Mouse (Mus musculus) cerebellum, postnatal 14 days (tissue): ENCODE data around the gene Snx11.
"Not testable (repeated sequence)": the region's sequence is repeated elsewhere in the genome, so short reads cannot be mapped to it uniquely, and the experiment has no call there.

Experiments
- DNase-seq, 2 experiments: peaks; one replicate each; pipeline ENCODE4 v3.0.0; 2021; ENCODE audit warnings: mixed read lengths in 2 of 2

The Snx11 gene

DNA sequence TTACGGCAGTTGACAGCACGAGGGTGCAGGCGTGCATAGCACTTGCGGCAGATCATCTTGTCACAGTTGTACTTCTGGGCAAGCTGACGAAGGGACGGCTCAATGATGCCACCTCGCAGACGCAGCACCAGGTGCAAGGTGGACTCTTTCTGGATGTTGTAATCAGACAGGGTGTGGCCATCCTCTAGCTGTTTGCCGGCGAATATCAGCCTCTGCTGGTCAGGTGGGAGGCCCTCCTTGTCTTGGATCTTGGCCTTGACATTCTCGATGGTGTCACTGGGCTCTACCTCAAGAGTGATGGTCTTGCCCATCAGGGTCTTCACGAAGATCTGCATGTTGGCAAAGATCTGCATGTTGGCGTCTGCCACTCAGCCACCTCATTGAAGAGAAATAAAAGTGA lies 18.1 kb upstream of the Snx11 start:
- no peak for DNase-seq

DNA sequence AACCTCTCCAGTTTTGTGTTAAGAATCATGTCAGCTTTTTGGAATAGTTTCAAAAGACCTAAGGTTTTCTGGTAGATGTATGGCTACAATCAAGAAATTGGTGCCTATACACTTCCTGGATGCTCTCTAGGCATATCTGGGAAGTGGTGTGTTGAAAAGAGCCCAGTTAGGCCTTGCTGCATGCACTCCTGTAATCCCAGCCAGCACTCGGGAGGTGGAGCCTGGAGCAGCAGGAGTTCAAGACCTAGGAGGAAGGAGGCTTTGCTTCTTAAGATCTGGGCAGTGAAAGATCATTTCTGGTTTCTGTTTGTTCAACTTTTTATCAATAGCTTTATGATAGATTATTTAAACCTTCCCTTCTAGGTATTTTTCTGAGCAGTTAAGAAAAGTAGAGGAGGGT lies 13.3 kb upstream of the Snx11 start:
- DNase-seq, result no peak

DNA sequence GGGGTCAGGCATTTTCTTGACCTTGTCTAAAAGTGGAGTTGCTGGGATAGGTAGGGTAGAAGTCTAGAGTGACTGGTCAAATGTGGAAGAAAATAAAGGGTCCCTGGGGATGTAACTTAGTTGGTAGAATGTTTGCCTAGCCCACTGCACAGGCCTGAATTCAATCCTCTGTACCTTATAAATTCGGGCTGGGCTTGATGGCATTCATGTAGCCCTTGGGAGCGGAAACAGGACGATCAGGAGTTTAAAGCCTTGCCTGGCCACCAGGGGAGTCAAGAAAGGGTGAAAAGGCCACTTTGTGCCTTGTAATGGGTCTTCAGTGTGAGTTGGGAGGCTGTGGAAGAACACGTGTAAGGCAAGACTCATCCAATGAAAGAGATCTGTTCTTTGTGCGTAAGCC lies 12.6 kb upstream of the Snx11 start:
- DNase-seq, result no peak

DNA sequence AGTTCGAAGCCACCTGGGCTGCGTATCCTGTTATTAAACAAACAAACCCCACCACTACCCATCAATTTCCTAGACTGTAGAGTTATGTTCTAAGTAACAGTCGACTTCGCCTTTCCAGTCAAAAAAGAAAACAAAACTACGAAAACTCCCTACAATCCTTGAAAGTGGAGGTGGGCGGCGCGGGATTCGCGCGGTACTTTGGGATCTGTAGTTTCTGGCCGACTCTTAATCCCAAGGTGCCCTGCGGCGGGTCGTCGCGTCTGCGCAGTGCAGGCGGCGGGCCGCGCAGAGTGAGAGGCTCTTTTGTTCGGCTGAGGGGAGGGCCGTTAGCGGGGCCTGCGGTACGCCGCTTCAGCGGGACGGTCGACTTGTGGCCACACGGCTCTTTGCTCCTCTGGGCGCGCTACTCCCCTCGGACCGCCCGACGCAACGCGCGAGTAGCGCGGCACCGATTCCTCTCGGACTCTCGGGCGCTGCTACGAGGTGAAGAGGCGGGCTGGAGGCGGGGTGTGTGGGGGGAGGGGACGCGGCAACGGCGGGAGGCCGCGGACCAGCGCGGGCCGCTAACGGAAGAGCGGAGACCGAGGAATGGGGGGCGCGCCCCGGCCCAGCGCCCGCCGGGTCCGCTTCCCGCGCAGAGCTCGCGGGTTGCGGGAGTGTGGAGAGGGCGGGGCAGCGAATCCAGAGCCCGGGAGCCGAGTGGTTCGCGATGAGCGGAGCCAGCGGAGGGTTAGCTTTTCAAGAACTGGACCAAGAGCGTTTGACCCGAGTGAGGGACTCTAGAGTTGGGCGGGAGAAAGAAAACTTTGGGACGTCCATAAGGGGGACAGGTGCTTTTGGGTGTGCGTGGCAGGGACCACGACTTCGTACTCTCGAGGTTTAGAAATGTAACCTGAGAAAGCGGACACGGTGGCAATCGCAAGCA lies 11.8 kb upstream of the Snx11 start, which contains the start of gene Cbx1:
Gene Cbx1 (plus strand): TSS at position 257 of the 925 bp plus-strand sequence.
- peak; percentile 91 to 92 for DNase-seq

DNA sequence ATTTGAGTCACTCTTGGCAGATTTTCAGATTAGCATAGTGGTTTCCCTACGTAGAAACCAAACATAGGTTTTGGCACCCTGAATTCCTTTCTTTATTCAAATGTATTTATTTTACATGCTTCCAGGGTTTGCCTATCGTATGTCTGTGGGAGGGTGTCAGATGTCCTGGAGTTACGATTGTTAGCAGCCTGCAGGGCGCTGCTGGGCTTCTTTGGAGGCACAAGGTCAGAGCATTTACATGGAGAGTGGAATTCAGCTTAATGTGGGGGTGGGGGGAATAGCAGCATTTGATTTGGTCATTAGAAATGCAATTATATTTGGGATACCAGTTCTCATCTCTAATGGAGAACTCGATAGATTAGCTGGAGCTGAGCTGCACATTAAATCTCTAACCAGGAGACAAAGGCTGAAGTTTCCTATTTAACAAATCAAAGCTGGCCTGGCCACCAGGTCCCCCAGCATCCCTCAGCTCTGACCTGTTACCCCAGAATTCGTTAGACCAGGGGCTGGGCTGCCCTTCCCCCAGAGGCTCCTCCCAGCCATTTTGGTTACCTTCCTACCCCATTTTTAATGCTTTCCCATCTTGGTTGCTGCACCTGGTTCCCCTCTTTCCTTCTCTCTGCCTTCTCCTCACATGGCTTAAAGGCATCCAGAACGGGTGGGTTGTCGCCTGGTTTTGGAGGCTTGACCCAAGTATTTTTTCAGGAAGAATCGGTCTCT lies 9.5 kb upstream of the Snx11 start:
- DNase-seq, result no peak

DNA sequence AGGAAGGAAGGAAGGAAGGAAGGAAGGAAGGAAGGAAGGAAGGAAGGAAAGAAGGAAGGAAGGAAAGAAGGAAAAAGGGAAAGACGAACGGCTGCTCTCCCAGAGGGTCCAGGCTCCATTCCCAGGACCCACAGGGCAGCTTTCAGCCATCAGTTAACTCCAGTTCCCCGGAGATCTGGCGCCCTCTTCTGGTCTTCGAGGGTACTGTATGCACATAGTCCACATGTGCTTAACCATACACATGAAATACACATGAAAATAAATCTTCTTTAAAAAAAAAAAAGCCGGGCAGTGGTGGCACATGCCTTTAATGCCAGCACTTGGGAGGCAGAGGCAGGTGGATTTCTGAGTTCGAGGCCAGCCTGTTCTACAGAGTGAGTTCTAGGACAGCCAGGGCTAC lies 7.5 kb upstream of the Snx11 start:
- DNase-seq, result peak; percentile 87 to 94

DNA sequence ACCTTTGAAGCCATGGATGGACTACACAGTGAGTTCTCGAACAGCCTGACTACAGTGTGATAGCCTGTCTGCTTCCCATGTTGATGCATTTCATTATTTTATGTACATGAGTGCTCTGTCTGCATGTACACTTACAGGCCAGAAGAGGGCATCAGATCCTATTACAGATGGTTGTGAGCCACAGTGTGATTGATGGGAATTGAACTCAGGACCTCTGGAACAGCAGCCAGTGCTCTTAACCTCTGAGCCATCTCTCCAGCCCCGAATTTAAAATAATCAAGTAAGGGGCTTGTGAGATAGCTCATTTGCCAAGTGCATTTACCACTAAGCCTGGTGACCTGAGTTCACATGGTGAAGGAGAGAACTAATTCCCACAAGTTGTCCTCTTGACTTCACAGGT lies 4.1 kb upstream of the Snx11 start:
- DNase-seq, result no peak

DNA sequence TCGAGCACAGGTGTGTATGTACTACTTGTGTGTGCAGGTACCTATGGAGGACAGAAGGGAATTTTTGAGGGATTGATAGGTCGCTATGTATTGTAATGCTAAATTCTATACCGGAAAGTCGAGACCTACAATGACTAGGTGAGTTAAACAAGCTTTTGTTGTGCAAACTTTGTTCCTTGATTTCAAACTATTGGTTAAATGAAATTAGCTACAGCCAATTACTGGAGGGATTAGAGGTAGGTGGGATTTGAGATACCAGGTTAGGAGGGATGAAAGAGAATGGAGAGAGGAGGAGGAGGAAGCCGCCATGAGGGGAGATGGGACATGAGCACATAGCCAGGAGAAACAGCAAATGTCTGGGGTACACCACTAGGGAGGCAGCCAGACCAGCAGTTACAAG lies 2.9 kb upstream of the Snx11 start:
- no peak for DNase-seq

DNA sequence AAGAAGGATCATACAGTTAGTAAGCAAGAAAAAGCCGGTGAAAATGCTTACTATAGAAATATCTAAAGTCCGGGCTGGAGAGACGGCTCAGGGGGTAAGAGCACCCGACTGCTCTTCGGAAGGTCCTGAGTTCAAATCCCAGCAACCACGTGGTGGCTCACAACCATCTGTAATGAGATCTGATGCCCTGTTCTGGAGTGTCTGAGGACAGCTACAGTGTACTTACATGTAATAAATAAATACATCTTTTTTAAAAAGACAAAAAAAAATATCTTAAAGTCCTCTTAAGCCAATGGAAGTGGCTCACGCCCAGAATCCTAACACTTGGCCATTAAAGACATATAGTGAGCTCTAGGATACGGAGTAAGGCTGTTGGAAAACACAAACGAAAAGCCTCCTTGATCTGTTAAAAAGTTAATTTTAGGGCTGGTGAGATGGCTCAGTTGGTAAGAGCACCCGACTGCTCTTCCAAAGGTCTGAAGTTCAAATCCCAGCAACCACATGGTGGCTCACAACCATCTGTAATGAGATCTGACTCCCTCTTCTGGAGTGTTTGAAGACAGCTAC lies 785 bp upstream of the Snx11 start:
- DNase-seq, result not testable (repeated sequence)

DNA sequence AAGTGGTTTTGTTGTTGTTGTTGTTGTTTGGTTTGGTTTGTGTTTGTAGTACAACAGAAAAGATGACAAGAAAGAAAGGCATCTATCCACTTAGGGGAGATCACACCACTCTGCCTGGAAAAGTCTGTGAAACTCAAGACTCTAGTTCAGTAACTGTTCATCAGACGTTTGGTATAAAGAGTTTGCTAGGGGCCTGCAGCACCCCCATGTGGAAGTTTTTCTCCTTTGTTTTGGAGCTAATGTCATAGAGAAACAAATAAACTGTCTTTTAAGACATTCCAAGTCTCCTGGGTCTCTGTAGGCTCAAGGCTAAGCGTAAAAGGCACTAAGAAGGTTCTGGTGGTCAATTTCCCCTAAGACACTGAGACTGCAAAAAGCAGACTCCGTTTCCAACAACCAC lies 1.3 kb downstream of the Snx11 start:
- no peak for DNase-seq

DNA sequence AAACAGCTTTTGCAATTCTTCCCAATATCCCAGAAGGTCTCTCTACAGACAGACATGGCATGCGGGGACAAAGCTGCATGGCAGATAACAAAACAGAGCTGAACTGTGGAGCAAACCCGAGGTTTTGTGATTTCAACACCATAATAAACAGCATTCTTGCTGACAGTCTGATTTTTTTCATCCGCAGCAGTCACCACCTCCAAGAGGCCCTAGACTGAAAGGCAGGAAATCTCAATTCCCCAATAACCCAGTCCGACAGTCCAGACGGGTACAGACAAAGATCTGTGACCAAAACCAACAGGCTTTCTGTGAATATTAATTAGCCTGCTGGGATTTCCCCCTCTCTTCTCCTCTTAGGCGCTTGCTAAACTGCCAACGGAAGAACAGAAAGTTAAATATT lies 1.7 kb downstream of the Snx11 start:
- no peak for DNase-seq

DNA sequence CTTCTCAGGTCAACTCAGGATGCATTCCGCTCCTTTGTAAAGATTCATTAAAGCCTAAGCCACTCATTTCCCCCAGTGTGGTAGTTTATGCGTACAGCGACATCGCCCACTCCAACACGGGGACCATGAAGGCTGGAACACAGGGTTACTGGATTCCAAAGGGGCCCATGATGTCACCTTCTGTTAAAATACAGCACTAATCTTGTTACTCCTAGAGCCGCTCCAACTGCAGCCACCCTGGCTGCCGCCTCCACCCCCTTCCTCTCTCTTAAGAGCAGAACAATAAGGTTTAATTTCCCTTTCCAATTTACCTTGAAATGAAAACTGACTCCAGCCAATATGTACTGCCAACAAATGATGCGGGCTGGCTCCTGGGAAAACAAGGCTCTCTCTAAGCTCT lies 2.3 kb downstream of the Snx11 start:
- no peak for DNase-seq

DNA sequence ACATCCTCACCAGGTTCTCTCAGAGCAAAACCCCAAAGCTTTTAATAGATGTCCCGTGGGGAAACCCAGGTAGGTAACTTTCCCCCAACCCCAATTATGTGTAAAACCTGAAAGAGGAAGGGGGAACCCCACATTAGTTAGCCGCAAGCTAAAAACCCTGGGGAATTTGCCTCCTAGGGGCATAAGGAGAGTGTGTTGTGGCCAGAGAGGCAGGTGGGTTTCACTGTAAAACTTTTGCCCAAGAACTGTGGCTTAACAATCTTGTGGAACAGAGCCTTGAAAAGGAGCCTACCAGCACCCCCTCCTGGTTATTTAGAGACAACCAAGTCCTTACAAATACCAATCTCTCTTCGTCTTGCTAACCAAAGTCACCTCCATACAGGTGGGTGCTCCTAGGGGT lies 2.8 kb downstream of the Snx11 start:
- DNase-seq, result no peak

DNA sequence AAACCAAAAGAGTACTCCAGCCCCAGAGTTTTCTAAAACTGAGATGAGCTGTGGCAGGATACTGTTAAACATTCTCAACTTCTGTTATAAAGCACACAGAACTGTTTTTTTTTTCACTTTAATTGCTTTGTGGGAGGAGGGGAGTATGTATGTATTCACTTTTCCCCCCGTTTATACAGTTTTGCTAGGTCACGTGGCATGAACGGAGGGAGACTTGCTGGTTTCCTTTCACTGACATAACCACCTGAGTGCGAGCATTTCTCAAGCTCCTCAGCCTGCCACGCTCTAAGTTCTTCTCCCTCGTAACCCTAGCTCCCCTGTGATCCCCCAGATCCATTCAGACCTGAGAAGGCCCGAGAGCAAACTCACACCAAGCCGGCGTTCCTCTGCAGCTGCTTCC lies 4.9 kb downstream of the Snx11 start:
- DNase-seq, result no peak

DNA sequence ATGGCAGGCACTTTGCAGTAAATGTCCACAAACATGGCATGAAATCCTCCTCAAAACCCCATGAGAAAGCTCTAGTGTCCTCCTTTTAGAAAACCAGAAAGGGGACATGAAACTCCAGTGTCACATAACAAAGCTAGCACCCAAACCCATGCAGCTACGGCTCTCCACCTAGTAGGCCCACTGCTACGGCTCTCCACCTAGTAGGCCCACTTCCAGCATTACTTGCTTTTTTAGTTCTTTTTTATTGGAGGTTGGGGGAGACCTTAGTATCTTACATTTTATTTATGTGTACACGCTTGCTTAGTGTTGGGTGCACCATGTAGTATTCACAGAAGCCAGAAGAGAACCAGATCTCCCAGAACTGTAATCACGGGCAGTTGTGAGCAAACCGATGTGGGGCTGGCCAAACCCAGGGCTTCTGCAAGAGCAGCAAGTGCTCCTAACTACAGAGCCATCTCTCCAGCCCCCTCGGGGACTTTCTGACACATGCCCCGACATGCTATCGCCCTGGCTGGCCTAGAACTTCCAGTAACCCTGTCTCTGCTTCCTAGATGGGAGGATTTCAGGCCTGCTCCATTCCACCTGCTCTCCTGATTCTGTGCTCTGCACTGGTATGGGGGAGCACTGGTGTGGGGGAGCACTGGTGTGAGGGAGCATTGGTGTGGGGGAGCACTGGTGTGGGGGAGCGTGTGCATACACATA lies 5.9 kb downstream of the Snx11 start:
- no peak for DNase-seq

DNA sequence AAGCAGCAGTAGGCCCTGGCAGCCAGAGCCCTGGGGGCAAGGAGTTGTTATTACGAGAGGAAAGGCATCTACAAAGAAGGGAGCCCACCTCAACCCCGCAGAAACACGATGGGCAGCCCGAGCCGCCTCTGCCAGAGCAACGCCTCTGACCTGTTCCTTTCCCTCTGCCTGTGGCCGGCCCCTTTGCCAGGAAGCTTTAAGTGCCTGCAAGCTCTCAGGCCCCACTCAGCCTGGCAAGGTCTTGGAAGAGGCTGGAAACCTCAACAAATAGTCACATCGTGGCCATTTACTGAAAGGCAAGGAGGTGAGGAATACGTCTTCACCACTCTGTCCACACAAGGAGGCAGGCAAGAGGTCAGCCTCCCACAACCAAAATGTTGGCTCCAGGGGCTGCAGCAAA lies 9.1 kb downstream of the Snx11 start:
- DNase-seq, result no peak

DNA sequence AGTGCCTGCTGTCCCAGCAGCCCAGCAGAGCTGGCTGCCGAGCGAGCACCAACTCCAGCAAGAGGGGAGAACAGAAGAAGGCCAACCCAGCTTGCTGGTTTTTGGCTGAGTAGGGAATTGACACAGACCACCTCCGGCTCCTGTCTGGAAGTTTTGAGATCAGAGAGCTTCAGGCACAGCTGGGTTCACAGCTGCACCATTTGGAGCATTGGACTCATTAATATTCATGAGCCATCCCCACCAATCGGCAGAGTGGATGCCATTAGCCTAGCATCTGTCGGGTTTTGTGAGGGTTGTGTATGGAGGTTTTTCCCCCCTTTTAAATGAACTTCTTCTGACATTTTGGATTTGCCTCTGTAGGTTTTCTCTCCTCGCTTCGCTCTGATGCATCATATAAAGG lies 10.3 kb downstream of the Snx11 start:
- no peak for DNase-seq

DNA sequence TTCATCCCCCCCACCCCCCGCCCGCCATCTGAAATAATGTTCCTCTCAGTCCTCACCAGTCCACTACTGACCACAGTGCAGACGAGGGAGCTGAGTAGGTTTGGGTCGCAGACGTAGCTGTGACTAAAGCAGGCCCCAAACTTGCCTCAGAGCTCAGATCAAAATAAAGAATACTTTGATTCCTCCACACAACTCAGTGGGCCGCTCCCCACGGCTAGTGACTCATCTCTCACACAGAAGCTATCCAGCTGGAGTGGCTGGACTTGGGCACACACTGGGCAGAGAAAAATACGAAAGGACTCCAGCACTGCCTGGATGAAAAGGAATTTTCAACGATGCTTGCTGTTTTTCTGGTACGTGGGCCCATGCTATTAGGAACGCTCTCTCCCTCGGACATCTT lies 10.8 kb downstream of the Snx11 start:
- no peak for DNase-seq

DNA sequence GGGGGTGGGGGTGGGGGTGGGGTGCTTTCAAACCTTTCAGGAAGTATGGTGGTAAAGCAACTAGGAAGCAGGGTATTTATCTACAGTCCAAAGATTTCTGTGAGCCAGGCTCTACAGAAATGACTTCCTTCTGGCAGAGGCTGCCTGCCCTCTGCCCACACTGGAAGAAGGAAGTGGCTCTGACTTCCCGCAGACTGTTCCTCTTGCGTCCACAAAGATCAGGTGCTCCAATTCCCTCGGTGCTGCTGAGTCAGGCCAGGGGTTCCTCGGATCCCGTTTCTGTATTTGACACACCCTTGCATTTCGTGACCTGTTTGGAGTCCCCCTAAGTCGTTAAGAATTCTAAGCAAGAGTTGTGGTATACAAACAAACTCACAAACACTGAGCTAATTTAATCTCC lies 11.7 kb downstream of the Snx11 start:
- DNase-seq, result no peak

DNA sequence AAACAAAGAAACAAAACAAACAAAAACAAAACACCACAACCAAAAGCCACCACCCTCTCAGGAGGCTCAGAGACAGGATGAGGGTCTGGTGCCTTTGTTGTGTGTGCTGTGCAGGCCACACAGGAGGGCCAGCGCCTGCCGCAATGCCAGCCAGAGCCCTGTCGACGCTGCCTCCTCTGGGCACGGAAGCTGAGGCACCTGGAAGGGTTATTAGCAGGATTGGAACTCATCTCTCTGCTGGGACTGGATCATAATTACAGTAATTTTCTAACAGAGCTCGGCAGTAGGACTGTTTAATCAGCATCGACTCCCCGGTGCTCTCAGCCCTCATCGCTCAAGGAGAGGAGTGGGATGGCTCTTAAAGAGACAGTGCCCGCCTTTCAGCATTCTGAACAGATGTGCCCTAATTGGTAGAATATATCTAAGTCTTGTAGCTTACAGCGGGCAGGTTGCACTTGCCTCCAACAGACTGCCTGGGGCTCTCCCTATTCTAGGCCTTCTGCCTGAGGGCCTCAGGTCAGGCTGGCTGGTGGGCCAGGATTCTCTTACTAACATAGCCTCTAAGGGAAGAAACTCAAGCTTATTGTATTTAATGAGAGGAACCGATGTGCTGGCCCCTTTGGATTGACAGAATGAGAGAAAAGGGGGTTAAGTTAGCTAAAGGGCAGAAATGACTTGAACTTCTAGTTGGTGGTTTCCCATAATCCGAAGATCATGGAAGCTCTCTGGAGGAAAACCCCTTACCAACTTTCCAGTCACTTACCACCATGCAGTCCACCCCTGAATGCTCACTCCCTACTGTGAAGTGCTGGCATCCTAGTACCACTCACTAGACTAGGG lies 12.6 kb downstream of the Snx11 start:
- no peak for DNase-seq

DNA sequence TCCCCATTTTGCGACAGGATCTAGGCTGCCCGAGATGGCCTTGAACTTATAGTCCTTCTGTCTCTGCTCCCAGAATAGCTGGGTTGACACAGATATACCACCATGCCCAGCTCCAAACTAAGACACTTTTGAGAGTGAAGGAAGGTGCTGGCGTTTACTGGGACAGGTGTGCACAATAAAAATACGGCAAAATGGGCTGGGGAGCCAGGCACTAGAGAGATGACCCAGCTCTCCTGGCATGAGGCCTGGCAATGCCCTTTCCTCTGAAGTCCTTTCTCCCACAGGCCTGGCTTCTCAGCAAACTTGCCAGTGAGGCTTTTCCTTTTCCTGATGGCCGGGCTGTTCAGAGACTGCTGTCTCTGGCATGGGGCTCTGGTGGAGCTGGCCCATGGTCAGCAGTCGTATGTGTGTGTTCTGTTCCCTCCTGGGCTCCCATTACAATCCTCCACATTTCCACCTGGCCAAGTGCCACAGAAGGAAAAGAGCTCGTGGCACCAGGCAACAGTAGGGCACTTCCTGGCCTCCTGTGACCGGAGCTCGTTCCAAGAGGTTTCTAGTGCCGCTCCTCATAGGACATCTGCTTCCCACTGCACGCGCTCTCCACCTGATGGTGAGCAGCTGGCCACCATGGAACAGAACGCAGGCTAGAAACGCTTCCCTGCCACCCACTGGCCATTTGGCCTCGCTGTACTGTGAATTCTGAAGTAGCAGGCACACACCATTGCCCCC lies 14.5 kb downstream of the Snx11 start:
- DNase-seq, result peak; percentile 92 to 94

DNA sequence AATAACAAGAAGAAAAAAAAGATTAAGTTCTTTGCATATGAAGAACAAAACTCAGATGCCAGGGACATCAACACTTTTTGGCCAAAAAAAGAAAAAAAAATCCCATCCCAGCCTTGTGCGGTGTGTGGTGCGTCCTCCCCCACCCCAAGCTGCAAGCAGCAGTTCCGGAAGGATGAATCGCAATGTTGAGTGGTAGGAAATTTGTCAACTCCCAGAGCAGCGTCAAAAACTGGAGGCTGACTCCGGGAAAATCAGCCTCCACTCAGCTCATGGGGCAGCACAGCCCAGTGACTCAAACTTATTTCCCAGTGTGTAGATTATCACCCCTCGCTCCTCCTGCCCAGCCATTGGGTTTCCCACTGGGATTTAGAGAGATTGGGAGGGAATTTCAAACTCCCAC lies 15.4 kb downstream of the Snx11 start:
- DNase-seq, result no peak
